Mouse (Mus musculus) liver, embryonic 13.5 days (tissue): ENCODE measurements around the gene Olfr706. TPM values are rescaled to one million over a fixed set of nuclear protein-coding genes. Genes with fewer than 3 reads are reported as not detected.
"Not testable (repeated sequence)": the region's sequence is repeated elsewhere in the genome, so short reads cannot be mapped to it uniquely, and the experiment has no call there.

ENCODE experiments used
- ATAC-seq: fragments of 200-750 bp; cut with Nextera tagmentation; 2 replicates; pipeline ENCODE4 v1.8.0; 2017; ENCODE audit warnings: low read depth, mild to moderate bottlenecking, moderate number of reproducible peaks, moderate library complexity
- DNase-seq: peaks from one replicate; pipeline ENCODE4 v3.0.0; 2022
- H3K27ac ChIP-seq: fragments of 300-500 bp; sonication (generic); 2 replicates; pipeline ENCODE4 v1.5.1; 2015; ENCODE audit warnings: moderate library complexity, mild to moderate bottlenecking, inconsistent platforms
- H3K27me3 ChIP-seq: fragments of 300-500 bp; sonication (generic); 2 replicates; pipeline ENCODE4 v1.6.1; 2015; ENCODE audit warnings: mild to moderate bottlenecking, inconsistent platforms
- H3K36me3 ChIP-seq: fragments of 300-500 bp; sonication (generic); 2 replicates; pipeline ENCODE4 v1.6.1; 2015; ENCODE audit warnings: mild to moderate bottlenecking, inconsistent platforms
- H3K4me1 ChIP-seq: fragments of 300-500 bp; sonication (generic); replicated peaks from 2 replicates; pipeline ENCODE4 v1.6.1; 2015; ENCODE audit warnings: inconsistent platforms
- H3K4me2 ChIP-seq: fragments of 300-500 bp; sonication (generic); 2 replicates; pipeline ENCODE4 v1.6.1; 2015; ENCODE audit warnings: inconsistent platforms, mild to moderate bottlenecking, moderate library complexity
- H3K4me3 ChIP-seq: fragments of 300-500 bp; sonication (generic); replicated peaks from 2 replicates; pipeline ENCODE4 v1.5.1; 2015; ENCODE audit warnings: mild to moderate bottlenecking, inconsistent platforms
- H3K9ac ChIP-seq: fragments of 300-500 bp; sonication (generic); 2 replicates; pipeline ENCODE4 v1.6.1; 2015; ENCODE audit warnings: mild to moderate bottlenecking, inconsistent platforms
- H3K9me3 ChIP-seq: fragments of 300-500 bp; sonication (generic); replicated peaks from 2 replicates; pipeline ENCODE4 v1.6.1; 2016; ENCODE audit warnings: inconsistent platforms
- WGBS: fragments of 180-500 bp; shearing (Covaris S2); methylation state at CpG from one replicate; pipeline ENCODE4 v1.1.7; 2015; ENCODE audit not compliant: insufficient replicate concordance; 5-methylcytosine and 5-hydroxymethylcytosine counted together
- polyA plus RNA-seq: library from polyadenylated mRNA; unstranded; fragments of >200 nt; fragmentation: Nextera tagmentation; extraction: Ambion mirVana; gene quantifications from 2 replicates; pipeline ENCODE4 v1.2.1, GENCODE M21; 2015

The Olfr706 gene
- not detected in 2 replicates for polyA plus RNA-seq

DNA sequence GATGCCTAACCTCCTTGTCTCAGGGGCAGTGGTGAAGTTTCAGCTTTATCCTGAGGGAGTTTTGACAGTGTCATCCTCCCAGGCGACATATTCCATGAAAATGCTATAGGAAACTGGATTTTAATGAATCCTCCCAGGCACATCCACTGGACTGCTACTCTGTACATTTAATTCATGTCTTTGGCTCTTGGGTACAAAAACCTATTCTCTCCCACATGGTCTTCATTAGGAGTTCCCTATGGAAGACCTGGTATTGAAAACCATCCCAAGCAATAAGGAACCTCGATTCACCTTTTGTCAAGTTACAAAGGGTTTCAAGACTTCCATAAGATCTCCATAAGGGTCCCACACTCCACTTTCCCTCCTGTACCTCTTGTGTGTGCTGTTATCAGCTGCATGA lies at the start of gene Olfr706:
Gene Olfr706, minus strand, starts transcription at position 101 of the 400 bp plus-strand sequence.
- Histone ChIP-seq H3K4me2 (no peak within 1 kb of the TSS), H3K9ac (no peak within 1 kb of the TSS), H3K27me3 (no peaks in the 10 kb centered on the region), H3K4me3 (no peak within 1 kb of the TSS), H3K4me1 (no peaks in the 10 kb centered on the region), H3K27ac (no peak within 1 kb of the TSS), H3K9me3 (no peaks in the 10 kb centered on the region), H3K36me3 (no peaks in the 10 kb centered on the region)
- no peak for DNase-seq
- WGBS, result 56% methylated on average over 2 of the region's 2 CpGs
- no peak for ATAC-seq

- no peaks in the 10 kb centered on the region for H3K36me3 ChIP-seq
- H3K9me3 ChIP-seq, result no peaks in the 10 kb centered on the region
- H3K27ac ChIP-seq, result no peak within 1 kb of the TSS
- no peak within 1 kb of the TSS for H3K9ac ChIP-seq
- ATAC-seq, result no peak
- no peak within 1 kb of the TSS for H3K4me3 ChIP-seq
- no peaks in the 10 kb centered on the region for H3K27me3 ChIP-seq
- H3K4me2 ChIP-seq, result no peak within 1 kb of the TSS
- DNase-seq, result no peak
- H3K4me1 ChIP-seq, result no peaks in the 10 kb centered on the region
Measured at GRCm38 (mm10) chr7:106932119-106932518, 44.2 kb upstream of the Olfr706 start, which contains the start of gene Olfr709-ps1. Gene Olfr709-ps1, minus strand, starts transcription at chr7:106932219.

- H3K27me3 ChIP-seq, H3K36me3 ChIP-seq, ATAC-seq, H3K4me2 ChIP-seq, H3K4me3 ChIP-seq, H3K27ac ChIP-seq, DNase-seq, H3K9ac ChIP-seq, H3K4me1 ChIP-seq, H3K9me3 ChIP-seq: not testable (repeated sequence)
- WGBS, result 74% methylated on average over 7 of the region's 7 CpGs
Measured at GRCm38 (mm10) chr7:106920961-106921360, 33.0 kb upstream of the Olfr706 start.

- ATAC-seq, result no peak
- DNase-seq, result no peak
- 29% methylated on average over 2 of the region's 2 CpGs for WGBS
- Histone ChIP-seq H3K9ac (no peak within 1 kb of the TSS), H3K9me3 (peaks cover 4% of the 10 kb centered on the region; the same call in 1 of the 2 replicates), H3K27me3 (no peaks in the 10 kb centered on the region), H3K4me2 (no peak within 1 kb of the TSS), H3K4me3 (no peak within 1 kb of the TSS), H3K27ac (no peak within 1 kb of the TSS), H3K36me3 (no peaks in the 10 kb centered on the region), H3K4me1 (no peaks in the 10 kb centered on the region)
Measured at GRCm38 (mm10) chr7:106907676-106908075, 19.7 kb upstream of the Olfr706 start, which contains the start of gene Olfr1532-ps1. Gene Olfr1532-ps1, plus strand, starts transcription at chr7:106908001.

DNA sequence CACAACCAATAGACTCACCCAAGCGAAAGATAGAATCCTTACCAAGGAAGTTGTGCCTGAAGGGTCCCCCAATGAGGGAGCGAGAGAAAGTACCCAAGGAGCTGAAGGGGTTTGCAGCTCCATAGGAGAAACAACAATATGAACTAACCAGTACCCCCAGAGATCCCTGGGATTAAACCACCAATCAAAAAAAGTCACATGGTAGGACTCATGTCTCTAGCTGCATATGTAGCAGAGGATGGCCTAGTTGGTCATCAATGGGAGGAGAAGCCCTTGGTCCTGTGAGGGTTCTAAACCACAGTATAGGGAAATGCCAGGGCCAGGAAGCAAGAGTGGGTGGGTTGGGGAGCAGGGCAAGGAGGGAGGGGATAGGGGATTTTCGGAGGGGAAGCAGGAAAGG lies 13.2 kb upstream of the Olfr706 start, which contains the start of gene Olfr707:
Gene Olfr707, minus strand, starts transcription at position 101 of the 400 bp plus-strand sequence.
- H3K4me1 ChIP-seq, H3K9me3 ChIP-seq, H3K27ac ChIP-seq, H3K9ac ChIP-seq, DNase-seq, ATAC-seq, H3K4me3 ChIP-seq, H3K4me2 ChIP-seq, H3K27me3 ChIP-seq, H3K36me3 ChIP-seq: not testable (repeated sequence)
- 65% methylated on average over 3 of the region's 3 CpGs for WGBS

DNA sequence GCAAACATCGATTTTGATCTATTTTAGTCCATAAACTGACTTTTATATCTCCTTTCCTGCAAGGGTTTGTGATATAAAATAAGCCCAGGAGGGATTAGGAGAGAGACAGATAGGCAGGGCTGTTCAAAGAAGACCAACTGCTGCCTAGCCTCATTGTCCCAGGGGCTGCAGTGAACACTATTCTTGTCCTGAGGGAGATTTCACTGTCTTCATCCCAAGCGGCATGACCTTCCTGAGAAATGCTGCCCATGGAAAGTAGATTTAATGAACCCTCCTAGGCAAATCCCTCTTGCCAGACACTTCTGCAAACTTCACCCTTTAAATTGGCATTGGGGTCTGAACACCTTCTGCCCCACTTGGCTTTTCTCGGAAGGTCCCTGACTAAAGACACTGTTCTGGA lies 11.2 kb downstream of the Olfr706 start, which contains the start of gene Olfr705:
Gene Olfr705, minus strand, starts transcription at position 101 of the 400 bp plus-strand sequence.
- Histone ChIP-seq H3K9me3 (no peaks in the 10 kb centered on the region), H3K36me3 (no peaks in the 10 kb centered on the region), H3K9ac (no peak within 1 kb of the TSS), H3K4me3 (no peak within 1 kb of the TSS), H3K4me1 (no peaks in the 10 kb centered on the region), H3K27me3 (no peaks in the 10 kb centered on the region), H3K4me2 (no peak within 1 kb of the TSS), H3K27ac (no peak within 1 kb of the TSS)
- 66% methylated on average over 3 of the region's 3 CpGs for WGBS
- ATAC-seq (no peak), DNase-seq (no peak)

DNA sequence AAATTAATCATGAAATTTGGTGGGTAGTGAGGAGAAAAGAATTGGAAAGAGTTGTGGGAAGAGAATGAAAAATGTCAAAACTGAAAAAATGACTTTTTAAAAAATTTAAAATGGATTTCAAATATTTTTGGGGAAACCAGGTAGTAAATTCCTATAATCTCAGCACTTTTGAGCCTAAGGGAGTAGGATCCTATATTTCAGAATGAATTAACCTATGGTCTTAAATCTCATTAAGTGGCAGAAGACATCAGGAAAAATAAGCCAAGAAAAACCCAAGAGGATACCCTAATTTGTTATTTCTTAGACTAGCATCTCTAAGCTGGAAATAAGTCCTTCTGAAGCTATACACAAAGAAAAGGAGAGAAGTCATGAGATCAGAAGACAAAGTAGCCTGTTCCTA lies 25.1 kb downstream of the Olfr706 start, which contains the start of gene Olfr704:
Gene Olfr704, plus strand, starts transcription at position 301 of the 400 bp plus-strand sequence.
- Histone ChIP-seq H3K36me3 (no peaks in the 10 kb centered on the region), H3K4me2 (no peak within 1 kb of the TSS), H3K27ac (no peak within 1 kb of the TSS), H3K4me1 (no peaks in the 10 kb centered on the region), H3K27me3 (no peaks in the 10 kb centered on the region), H3K9ac (no peak within 1 kb of the TSS), H3K4me3 (no peak within 1 kb of the TSS), H3K9me3 (no peaks in the 10 kb centered on the region)
- DNase-seq (no peak), ATAC-seq (no peak)

GRCm38 (mm10) chr7:106843060-106843459 lies 44.9 kb downstream of the Olfr706 start, which contains the start of gene Olfr703:
Gene Olfr703, plus strand, starts transcription at chr7:106843360.
- no peak for ATAC-seq
- H3K27me3 ChIP-seq, result no peaks in the 10 kb centered on the region
- no peak within 1 kb of the TSS for H3K4me3 ChIP-seq
- no peak for DNase-seq
- H3K27ac ChIP-seq, result no peak within 1 kb of the TSS
- H3K36me3 ChIP-seq, result no peaks in the 10 kb centered on the region
- no peaks in the 10 kb centered on the region for H3K4me1 ChIP-seq
- WGBS, result 41% methylated on average over 2 of the region's 2 CpGs
- no peaks in the 10 kb centered on the region for H3K9me3 ChIP-seq
- no peak within 1 kb of the TSS for H3K9ac ChIP-seq
- no peak within 1 kb of the TSS for H3K4me2 ChIP-seq

- Histone ChIP-seq H3K4me3 (no peak within 1 kb of the TSS), H3K27ac (no peak within 1 kb of the TSS), H3K9ac (no peak within 1 kb of the TSS), H3K4me1 (no peaks in the 10 kb centered on the region), H3K9me3 (no peaks in the 10 kb centered on the region), H3K27me3 (no peaks in the 10 kb centered on the region), H3K36me3 (no peaks in the 10 kb centered on the region), H3K4me2 (no peak within 1 kb of the TSS)
- no peak for DNase-seq
- no peak for ATAC-seq
Measured at GRCm38 (mm10) chr7:106833793-106834192, 54.2 kb downstream of the Olfr706 start, which contains the start of gene Olfr702. Gene Olfr702, minus strand, starts transcription at chr7:106833893.

Other genes starting within 250 kb of the Olfr706 start
- gene Olfr693, start 207.6 kb downstream of the Olfr706 start, polyA plus RNA-seq, result not detected in 2 replicates
- not detected in 2 replicates for gene Olfr694, start 196.3 kb downstream of the Olfr706 start, polyA plus RNA-seq
- not detected in 2 replicates for gene Olfr695, start 171.8 kb downstream of the Olfr706 start, polyA plus RNA-seq
- gene Olfr697, start 145.7 kb downstream of the Olfr706 start, polyA plus RNA-seq, result not detected in 2 replicates
- not detected in 2 replicates for gene Olfr698, start 132.8 kb downstream of the Olfr706 start, polyA plus RNA-seq
- not detected in 2 replicates for gene Olfr699, start 95.0 kb downstream of the Olfr706 start, polyA plus RNA-seq
- not detected in 2 replicates for gene Olfr700, start 79.3 kb downstream of the Olfr706 start, polyA plus RNA-seq
- gene Olfr701, start 74.0 kb downstream of the Olfr706 start, polyA plus RNA-seq, result not detected in 2 replicates
- not detected in 2 replicates for gene Olfr702, start 54.3 kb downstream of the Olfr706 start, polyA plus RNA-seq
- not detected in 2 replicates for gene Olfr703, start 44.8 kb downstream of the Olfr706 start, polyA plus RNA-seq
- not detected in 2 replicates for gene Olfr704, start 25.0 kb downstream of the Olfr706 start, polyA plus RNA-seq
- not detected in 2 replicates for gene Olfr705, start 11.3 kb downstream of the Olfr706 start, polyA plus RNA-seq
- gene Olfr707, start 13.1 kb upstream of the Olfr706 start, polyA plus RNA-seq, result not detected in 2 replicates
- not detected in 2 replicates for gene Olfr1532-ps1, start 19.8 kb upstream of the Olfr706 start, polyA plus RNA-seq
- not detected in 2 replicates for gene Olfr709-ps1, start 44.1 kb upstream of the Olfr706 start, polyA plus RNA-seq
- not detected in 2 replicates for gene Olfr710, start 60.1 kb upstream of the Olfr706 start, polyA plus RNA-seq
- gene Olfr6, start 75.8 kb upstream of the Olfr706 start, polyA plus RNA-seq, result not detected in 2 replicates
- not detected in 2 replicates for gene Olfr711, start 87.3 kb upstream of the Olfr706 start, polyA plus RNA-seq
- gene Olfr2, start 117.9 kb upstream of the Olfr706 start, polyA plus RNA-seq, result not detected in 2 replicates
- not detected in 2 replicates for gene Olfr713, start 143.0 kb upstream of the Olfr706 start, polyA plus RNA-seq
- gene Olfr714, start 182.8 kb upstream of the Olfr706 start, polyA plus RNA-seq, result not detected in 2 replicates
- not detected in 2 replicates for gene Olfr17, start 205.1 kb upstream of the Olfr706 start, polyA plus RNA-seq
- gene Olfr715b, start 222.2 kb upstream of the Olfr706 start, polyA plus RNA-seq, result not detected in 2 replicates
- gene Olfr715, start 242.9 kb upstream of the Olfr706 start, polyA plus RNA-seq, result not detected in 2 replicates